Comparison of ENCODE assay signal across 29 mouse cellular contexts in genomic region chr3:149101785-149102184, GRCm38 (mm10).
DNase-seq lines count a peak whose midpoint lies in the region; ATAC-seq lines count a peak whose summit lies in the region.
"Had no signal": no experiment of that assay in that cellular context is flagged by ENCODE, and none has a peak within 500 bp of the region (broad histone marks: within the 10 kb centered on the region; RNA-seq: fewer than 3 reads in every experiment).

No protein-coding gene starts in this region.

- H3K27me3 ChIP-seq in forebrain, embryonic 14.5 days (replicated peaks; ENCODE audit: control insufficient read depth, insufficient read depth, low read length) = no peaks in the 10 kb centered on the region
- no peaks in the 10 kb centered on the region for H3K27me3 ChIP-seq in forebrain, embryonic 10.5 days (ENCODE audit: poor library complexity, severe bottlenecking)
- H3K27me3 ChIP-seq: embryonic facial prominence, embryonic 13.5 days; heart, embryonic 15.5 days had no signal

- peak; percentile 25; the same call in 1 of the 2 replicates for ATAC-seq in forebrain, embryonic 14.5 days
- peak; percentile 84 for ATAC-seq in frontal cortex, adult (ENCODE audit: low TSS enrichment)
- ATAC-seq: activated CD4-positive, CD25-positive, alpha-beta regulatory T cell, adult 4 months; CD4-positive, CD25-positive, alpha-beta regulatory T cell, adult 4 months; hindbrain, postnatal 0 days; inflammation-experienced regulatory T-cells, adult 6 months; intestine, embryonic 16.5 days had no signal

- DNase-seq in forebrain, embryonic 14.5 days (ENCODE audit: low spot score) = peak; percentile 56
- DNase-seq in forebrain, embryonic 10.5 days (ENCODE audit: extremely low spot score, low spot score) = no peak
- no peak for DNase-seq in frontal cortex, adult 2 months (ENCODE audit: extremely low spot score in 1 of 2, low spot score in 1 of 2)
- DNase-seq in brain, adult 2 months (ENCODE audit: low read depth, low spot score) = peak; percentile 40
- DNase-seq in thymus, postnatal 36 days = no peak
- DNase-seq: adrenal gland, adult 8-10 months; adrenal gland, postnatal 25 days; cerebellum, adult 11 months; cerebellum, adult 2 months; embryo, embryonic 11 days; gastrocnemius, adult 2 months; gastrocnemius, postnatal 14 days; heart, adult 11 months; heart, postnatal 10 days; heart, postnatal 4 days; kidney, adult 18-20 months; kidney, adult 9 months had no signal

- no peaks in the 10 kb centered on the region for H3K9me3 ChIP-seq in forebrain, embryonic 14.5 days (replicated peaks; ENCODE audit: control insufficient read depth, low read length)
- no peaks in the 10 kb centered on the region for H3K9me3 ChIP-seq in forebrain, embryonic 10.5 days
- H3K9me3 ChIP-seq: embryonic facial prominence, embryonic 10.5 days; embryonic facial prominence, embryonic 13.5 days; heart, embryonic 12.5 days; heart, embryonic 15.5 days had no signal

- no peak overlapping the region for H3K4me2 ChIP-seq in forebrain, embryonic 14.5 days (ENCODE audit: low read length)
- H3K4me2 ChIP-seq: embryonic facial prominence, embryonic 13.5 days; heart, embryonic 12.5 days; heart, embryonic 15.5 days; hindbrain, embryonic 14.5 days had no signal

- H3K36me3 ChIP-seq in forebrain, embryonic 14.5 days (ENCODE audit: control insufficient read depth, insufficient read depth, low read length) = no peaks in the 10 kb centered on the region
- no peaks in the 10 kb centered on the region for H3K36me3 ChIP-seq in forebrain, embryonic 10.5 days (replicated peaks)
- H3K36me3 ChIP-seq: embryonic facial prominence, embryonic 10.5 days; embryonic facial prominence, embryonic 13.5 days; heart, embryonic 12.5 days; heart, embryonic 15.5 days had no signal

- H3K4me1 ChIP-seq in forebrain, embryonic 14.5 days (ENCODE audit: control insufficient read depth, insufficient read depth, low read length) = no peaks in the 10 kb centered on the region
- H3K4me1 ChIP-seq in forebrain, embryonic 10.5 days = peaks cover 14% of the 10 kb centered on the region

- no peak overlapping the region for H3K9ac ChIP-seq in forebrain, embryonic 14.5 days (ENCODE audit: low read length)
- H3K9ac ChIP-seq: embryonic facial prominence, embryonic 13.5 days; heart, embryonic 12.5 days; heart, embryonic 15.5 days; hindbrain, embryonic 14.5 days had no signal

- 73% methylated on average over 10 of the region's 10 CpGs for WGBS in forebrain, embryonic 14.5 days
- WGBS in forebrain, embryonic 10.5 days = 91% methylated on average over 10 of the region's 10 CpGs

- H3K27ac ChIP-seq in forebrain, embryonic 14.5 days (ENCODE audit: low read depth, low read length) = no peak overlapping the region
- H3K27ac ChIP-seq in forebrain, embryonic 10.5 days = no peak overlapping the region
- H3K27ac ChIP-seq: embryonic facial prominence, embryonic 10.5 days; gastrocnemius, adult 2 months; heart, embryonic 15.5 days; hindbrain, embryonic 14.5 days; hindbrain, postnatal 0 days had no signal

- H3K4me3 ChIP-seq in forebrain, embryonic 14.5 days (ENCODE audit: low read depth, low read length) = no peak overlapping the region
- H3K4me3 ChIP-seq in forebrain, embryonic 10.5 days = no peak overlapping the region
- H3K4me3 ChIP-seq: embryonic facial prominence, embryonic 10.5 days; embryonic facial prominence, embryonic 13.5 days; erythroblast, embryonic 14.5 days; gastrocnemius, adult 2 months; heart, embryonic 12.5 days; heart, embryonic 15.5 days had no signal

Comparison
In these comparisons a context has a peak if more than half of its experiments do, and no peak if none do; other contexts are left out.
1. DNase-seq: peak in forebrain, embryonic 14.5 days (single experiment) and brain, adult 2 months (single experiment); none in forebrain, embryonic 10.5 days (single experiment), frontal cortex, adult 2 months (0 of 2) and thymus, postnatal 36 days (0 of 2).